Mouse (Mus musculus) brain, embryonic 14.5 days (tissue): ENCODE data around the gene Mmp24.

Experiments
- CTCF ChIP-seq: fragments of 200-500 bp; IDR thresholded peaks from 2 replicates; pipeline ENCODE4 v1.5.1; 2012; ENCODE audit warnings: inconsistent platforms, mild to moderate bottlenecking, moderate library complexity, borderline replicate concordance; ENCODE audit not compliant: insufficient read depth, insufficient read length; ENCODE audit errors: extremely low read depth
- POLR2A ChIP-seq: fragments of 200-500 bp; IDR thresholded peaks from 2 replicates; pipeline ENCODE4 v1.6.1; 2012; ENCODE audit warnings: mild to moderate bottlenecking, inconsistent platforms, borderline replicate concordance; ENCODE audit not compliant: poor library complexity, insufficient read depth, insufficient read length, severe bottlenecking; ENCODE audit errors: extremely low read depth

DNA sequence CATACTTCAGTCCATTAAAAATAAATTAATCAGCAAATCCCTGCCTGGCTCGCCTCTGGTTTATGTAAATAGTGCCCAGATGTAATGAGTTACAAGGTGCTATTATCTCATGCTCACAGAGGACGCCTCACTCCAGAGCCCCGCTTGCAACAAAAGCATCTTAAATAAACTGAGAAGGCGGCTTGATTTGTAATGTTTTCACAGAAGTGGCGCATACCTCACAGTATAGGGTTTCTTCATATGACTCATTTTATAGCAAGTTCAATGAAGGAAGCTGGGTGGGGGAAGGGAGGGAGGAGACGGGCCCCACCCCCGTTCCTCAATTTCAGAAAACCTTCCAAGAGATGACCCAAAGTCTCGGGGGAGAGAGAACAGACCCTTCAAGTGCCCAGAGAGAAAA, 71.8 kb downstream of the Mmp24 start:
- TF ChIP-seq CTCF (no peak), POLR2A (no peak)
